9 mouse cellular contexts compared by ENCODE assay signal in genomic region chr14:121339951-121340401, GRCm38 (mm10). TPM values are rescaled to one million over a fixed set of nuclear protein-coding genes. Genes with fewer than 3 reads are reported as not detected.
A peak's percentile ranks its signal among the peaks of the same experiment; 100 is the strongest.
DNase-seq lines count a peak whose midpoint lies in the region; ATAC-seq and TF ChIP-seq lines count a peak whose summit lies in the region.
"Had no signal": no experiment of that assay in that cellular context is flagged by ENCODE, and none has a peak within 500 bp of the region (broad histone marks: within the 10 kb centered on the region; RNA-seq: fewer than 3 reads in every experiment).

No protein-coding gene starts in this region.

- peaks cover 25% of the 10 kb centered on the region for H3K36me3 ChIP-seq in heart, postnatal 0 days (replicated peaks; ENCODE audit: control insufficient read depth, insufficient read depth, low read length)
- H3K36me3 ChIP-seq in limb, embryonic 14.5 days (ENCODE audit: control insufficient read depth, insufficient read depth, low read length) = peaks cover 20% of the 10 kb centered on the region
- peaks cover 16% of the 10 kb centered on the region for H3K36me3 ChIP-seq in hindbrain, embryonic 13.5 days

- no peak for DNase-seq in cerebellum, postnatal 4 days (ENCODE audit: low spot score in 2 of 2)
- peak; percentile 77 to 82 for DNase-seq in cerebellum, adult 18-20 months
- DNase-seq in heart, postnatal 0 days (ENCODE audit: low spot score) = no peak
- no peak for DNase-seq in limb, embryonic 14.5 days (ENCODE audit: low spot score)
- no peak for DNase-seq in embryo, embryonic 10 days (ENCODE audit: low spot score)

- TF ChIP-seq EP300 in heart, postnatal 0 days (IDR thresholded peaks at IDR 0.05; ENCODE audit: low read depth) = no peak

- H3K9me3 ChIP-seq in heart, postnatal 0 days (replicated peaks; ENCODE audit: control insufficient read depth, low read length) = no peaks in the 10 kb centered on the region
- H3K9me3 ChIP-seq in limb, embryonic 14.5 days (ENCODE audit: control insufficient read depth, low read length) = no peaks in the 10 kb centered on the region
- no peaks in the 10 kb centered on the region for H3K9me3 ChIP-seq in hindbrain, embryonic 13.5 days
- H3K9me3 ChIP-seq: midbrain, embryonic 12.5 days had no signal

- H3K4me2 ChIP-seq in heart, postnatal 0 days (ENCODE audit: low read depth, low read length) = no peak overlapping the region
- H3K4me2 ChIP-seq in limb, embryonic 14.5 days (replicated peaks; ENCODE audit: low read depth, low read length, severe bottlenecking) = no peak overlapping the region
- H3K4me2 ChIP-seq in hindbrain, embryonic 13.5 days = no peak overlapping the region
- H3K4me2 ChIP-seq: midbrain, embryonic 12.5 days had no signal

- no peaks in the 10 kb centered on the region for H3K27me3 ChIP-seq in heart, postnatal 0 days (ENCODE audit: control insufficient read depth, insufficient read depth, low read length)
- H3K27me3 ChIP-seq in limb, embryonic 14.5 days (ENCODE audit: control insufficient read depth, insufficient read depth, low read length) = no peaks in the 10 kb centered on the region
- H3K27me3 ChIP-seq in hindbrain, embryonic 13.5 days = no peaks in the 10 kb centered on the region
- H3K27me3 ChIP-seq: midbrain, embryonic 12.5 days had no signal

- WGBS in heart, postnatal 0 days = 39% methylated on average over 8 of the region's 8 CpGs
- 60% methylated on average over 8 of the region's 8 CpGs for WGBS in limb, embryonic 14.5 days
- WGBS in hindbrain, embryonic 13.5 days = 81% methylated on average over 8 of the region's 8 CpGs

- ATAC-seq in cerebellum, adult (ENCODE audit: insufficient number of reproducible peaks, low FRiP score, low TSS enrichment) = peak; percentile 73
- ATAC-seq in heart, postnatal 0 days (ENCODE audit: insufficient read depth, low read depth) = peak; percentile 66
- ATAC-seq in limb, embryonic 14.5 days (ENCODE audit: low FRiP score, low read depth) = peak; percentile 43; the same call in 1 of the 2 replicates
- ATAC-seq in activated CD4-positive, CD25-positive, alpha-beta regulatory T cell, adult 4 months = no peak
- no peak for ATAC-seq in hindbrain, embryonic 13.5 days (ENCODE audit: low FRiP score)

- 0 out of 2 replicates have a peak overlapping the region, but pooled peaks have one; percentile 4 for H3K27ac ChIP-seq in heart, postnatal 0 days (ENCODE audit: low read depth)
- no peak overlapping the region; the same call in 1 of the 2 replicates for H3K27ac ChIP-seq in limb, embryonic 14.5 days (replicated peaks; ENCODE audit: low read depth, low read length)
- H3K27ac ChIP-seq in hindbrain, embryonic 13.5 days = no peak overlapping the region
- H3K27ac ChIP-seq: midbrain, embryonic 12.5 days had no signal

- H3K9ac ChIP-seq in heart, postnatal 0 days (replicated peaks; ENCODE audit: low read depth, low read length) = no peak overlapping the region
- no peak overlapping the region for H3K9ac ChIP-seq in limb, embryonic 14.5 days (ENCODE audit: low read depth, low read length, severe bottlenecking)
- no peak overlapping the region for H3K9ac ChIP-seq in hindbrain, embryonic 13.5 days
- H3K9ac ChIP-seq: midbrain, embryonic 12.5 days had no signal

- no peak for TF ChIP-seq POLR2A in limb, embryonic 14.5 days (IDR thresholded peaks at IDR 0.05; ENCODE audit: borderline replicate concordance, extremely low read depth, insufficient read depth, insufficient read length)

- peaks cover 62% of the 10 kb centered on the region for H3K4me1 ChIP-seq in heart, postnatal 0 days (ENCODE audit: control insufficient read depth, insufficient read depth)
- peaks cover 16% of the 10 kb centered on the region for H3K4me1 ChIP-seq in limb, embryonic 14.5 days (ENCODE audit: control insufficient read depth, insufficient read depth, low read length)
- H3K4me1 ChIP-seq in hindbrain, embryonic 13.5 days (replicated peaks) = peaks cover 28% of the 10 kb centered on the region

- H3K4me3 ChIP-seq in heart, postnatal 0 days (ENCODE audit: low read depth, low read length) = no peak overlapping the region
- no peak overlapping the region for H3K4me3 ChIP-seq in limb, embryonic 14.5 days (replicated peaks; ENCODE audit: low read length)
- no peak overlapping the region for H3K4me3 ChIP-seq in hindbrain, embryonic 13.5 days
- H3K4me3 ChIP-seq: midbrain, embryonic 12.5 days had no signal

- TF ChIP-seq CTCF in heart, postnatal 0 days (IDR thresholded peaks at IDR 0.05; ENCODE audit: low read depth) = no peak

RNA-seq across cellular contexts. Expression of gene Stk24, which starts 39.8 kb away (rescaled TPM):
- total RNA-seq in heart, postnatal 0 days (2014; rRNA removed; ENCODE audit: low replicate concordance) = 62.9 and 68.3 TPM in 2 replicates
- polyA plus RNA-seq in heart, postnatal 0 days (2015; fragmentation: Nextera tagmentation; extraction: Ambion mirVana) = 22.6 and 26.7 TPM in 2 replicates
- 37.6 and 40.6 TPM in 2 replicates for polyA plus RNA-seq in limb, embryonic 14.5 days (2012; rRNA removed)
- 46.7 and 50.7 TPM in 2 replicates for polyA plus RNA-seq in limb, embryonic 14.5 days (2014; fragmentation: Nextera tagmentation; extraction: Ambion mirVana)
- polyA plus RNA-seq in activated CD4-positive, CD25-positive, alpha-beta regulatory T cell, adult 4 months (2017; shearing (Covaris generic)) = 10 to 100 TPM; 50.8 to 62.0 TPM
- 20.2 TPM in 2 replicates for polyA plus RNA-seq in hindbrain, embryonic 13.5 days (2015; fragmentation: Nextera tagmentation; extraction: Ambion mirVana)

Comparison
In these comparisons a context has a peak if more than half of its experiments do, and no peak if none do; other contexts are left out.
1. DNase-seq: peak in cerebellum, adult 18-20 months (2 of 2); none in cerebellum, postnatal 4 days (0 of 2), heart, postnatal 0 days (single experiment), limb, embryonic 14.5 days (single experiment) and embryo, embryonic 10 days (single experiment).
2. ATAC-seq: peak in cerebellum, adult (single experiment), heart, postnatal 0 days (single experiment) and limb, embryonic 14.5 days (single experiment); none in activated CD4-positive, CD25-positive, alpha-beta regulatory T cell, adult 4 months (single experiment) and hindbrain, embryonic 13.5 days (single experiment).